Mouse (Mus musculus): ENCODE measurements around the gene Lrrc19. TPM values are rescaled to one million over a fixed set of nuclear protein-coding genes. Genes with fewer than 3 reads are reported as not detected.

The Lrrc19 gene
- polyA plus RNA-seq, 1 experiment from 2014 or later = 0.29 TPM

GRCm38 (mm10) chr4:94614627-94615006, 35.3 kb downstream of the Lrrc19 start:
- H3K27me3 ChIP-seq = no peaks in the 10 kb centered on the region
- H3K9ac ChIP-seq (replicated peaks) = peak overlapping the region; percentile 67
- peaks cover 19% of the 10 kb centered on the region for H3K4me1 ChIP-seq
- H3K36me3 ChIP-seq = no peaks in the 10 kb centered on the region
- peak overlapping the region; percentile 60 for H3K4me2 ChIP-seq (replicated peaks)
- peak overlapping the region; percentile 73 for H3K27ac ChIP-seq (replicated peaks)
- H3K9me3 ChIP-seq = no peaks in the 10 kb centered on the region
- under 1% methylated on average over 18 of the region's 18 CpGs for WGBS
- peak overlapping the region; percentile 74 for H3K4me3 ChIP-seq
- ATAC-seq (replicated peaks) = peak; percentile 78

- Histone ChIP-seq H3K4me2 (replicated peaks) (peak within 1 kb of the TSS; percentile 60), H3K4me3 (peak within 1 kb of the TSS; percentile 74)
- under 1% methylated on average over 29 of the region's 29 CpGs for WGBS
Measured at GRCm38 (mm10) chr4:94613972-94614626, 35.8 kb downstream of the Lrrc19 start, which contains the start of gene Ift74. Ift74 (plus strand) TSS chr4:94614491.

GRCm38 (mm10) chr4:94610339-94610738, 39.6 kb downstream of the Lrrc19 start:
- peaks cover 11% of the 10 kb centered on the region for H3K4me1 ChIP-seq

More at GRCm38 (mm10) chr4:94613972-94614626, 35.8 kb downstream of the Lrrc19 start, which contains the start of gene Ift74:
- H3K4me1 ChIP-seq = peaks cover 19% of the 10 kb centered on the region
- H3K9ac ChIP-seq (replicated peaks) = peak within 1 kb of the TSS; percentile 67
- H3K27ac ChIP-seq (replicated peaks) = peak within 1 kb of the TSS; percentile 73
- H3K36me3 ChIP-seq = no peaks in the 10 kb centered on the region
- no peaks in the 10 kb centered on the region for H3K9me3 ChIP-seq
- H3K27me3 ChIP-seq = no peaks in the 10 kb centered on the region
- peak; percentile 100 for ATAC-seq (replicated peaks)

GRCm38 (mm10) chr4:94605591-94605990, 44.4 kb downstream of the Lrrc19 start:
- Histone ChIP-seq H3K27ac (replicated peaks) (no peak overlapping the region), H3K9ac (replicated peaks) (no peak overlapping the region), H3K4me2 (replicated peaks) (no peak overlapping the region), H3K4me1 (peaks cover 26% of the 10 kb centered on the region), H3K36me3 (no peaks in the 10 kb centered on the region), H3K9me3 (no peaks in the 10 kb centered on the region), H3K27me3 (no peaks in the 10 kb centered on the region), H3K4me3 (no peak overlapping the region)
- ATAC-seq (replicated peaks) = no peak
- 89% methylated on average over 2 of the region's 2 CpGs for WGBS

More at GRCm38 (mm10) chr4:94610339-94610738, 39.6 kb downstream of the Lrrc19 start:
- H3K27me3 ChIP-seq = no peaks in the 10 kb centered on the region
- no peak overlapping the region for H3K9ac ChIP-seq (replicated peaks)
- no peaks in the 10 kb centered on the region for H3K36me3 ChIP-seq
- no peak overlapping the region for H3K4me2 ChIP-seq (replicated peaks)
- H3K27ac ChIP-seq (replicated peaks) = no peak overlapping the region
- 86% methylated on average over 3 of the region's 3 CpGs for WGBS
- H3K9me3 ChIP-seq = no peaks in the 10 kb centered on the region
- no peak overlapping the region for H3K4me3 ChIP-seq
- ATAC-seq (replicated peaks) = no peak

GRCm38 (mm10) chr4:94604452-94605019, 45.4 kb downstream of the Lrrc19 start:
- H3K4me3 ChIP-seq = peak overlapping the region; percentile 61; the same call in 1 of the 2 replicates
- no peak overlapping the region for H3K9ac ChIP-seq (replicated peaks)
- no peak overlapping the region for H3K27ac ChIP-seq (replicated peaks)
- no peaks in the 10 kb centered on the region for H3K9me3 ChIP-seq
- 91% methylated on average over 2 of the region's 2 CpGs for WGBS
- no peak overlapping the region for H3K4me2 ChIP-seq (replicated peaks)
- ATAC-seq (replicated peaks) = no peak
- H3K27me3 ChIP-seq = no peaks in the 10 kb centered on the region
- H3K4me1 ChIP-seq = peaks cover 28% of the 10 kb centered on the region
- no peaks in the 10 kb centered on the region for H3K36me3 ChIP-seq

GRCm38 (mm10) chr4:94603031-94603629, 46.8 kb downstream of the Lrrc19 start, which contains the start of gene Plaa:
Plaa (minus strand) TSS chr4:94603244.
- under 1% methylated on average over 61 of the region's 61 CpGs for WGBS
- H3K4me3 ChIP-seq = peak within 1 kb of the TSS; percentile 61

GRCm38 (mm10) chr4:94602496-94603030, 47.4 kb downstream of the Lrrc19 start:
- ATAC-seq (replicated peaks) = no peak
- Histone ChIP-seq H3K36me3 (no peaks in the 10 kb centered on the region), H3K27me3 (no peaks in the 10 kb centered on the region), H3K9me3 (no peaks in the 10 kb centered on the region), H3K4me1 (peaks cover 28% of the 10 kb centered on the region), H3K4me2 (replicated peaks) (peak overlapping the region; percentile 77), H3K27ac (replicated peaks) (peak overlapping the region; percentile 93), H3K9ac (replicated peaks) (peak overlapping the region; percentile 69), H3K4me3 (peak overlapping the region; percentile 61)
- WGBS = under 1% methylated on average over 33 of the region's 33 CpGs

More at GRCm38 (mm10) chr4:94603031-94603629, 46.8 kb downstream of the Lrrc19 start, which contains the start of gene Plaa:
- Histone ChIP-seq H3K4me1 (peaks cover 28% of the 10 kb centered on the region), H3K27ac (replicated peaks) (peak within 1 kb of the TSS; percentile 93), H3K9me3 (no peaks in the 10 kb centered on the region), H3K4me2 (replicated peaks) (peak within 1 kb of the TSS; percentile 77), H3K27me3 (no peaks in the 10 kb centered on the region), H3K36me3 (no peaks in the 10 kb centered on the region), H3K9ac (replicated peaks) (peak within 1 kb of the TSS; percentile 69)
- peak; percentile 100 for ATAC-seq (replicated peaks)

GRCm38 (mm10) chr4:94601395-94601794, 48.5 kb downstream of the Lrrc19 start:
- ATAC-seq (replicated peaks) = no peak
- Histone ChIP-seq H3K4me3 (peak overlapping the region; percentile 61; the same call in 1 of the 2 replicates), H3K27me3 (no peaks in the 10 kb centered on the region), H3K9ac (replicated peaks) (no peak overlapping the region), H3K4me1 (peaks cover 28% of the 10 kb centered on the region), H3K9me3 (no peaks in the 10 kb centered on the region), H3K36me3 (no peaks in the 10 kb centered on the region), H3K27ac (replicated peaks) (no peak overlapping the region), H3K4me2 (replicated peaks) (peak overlapping the region; percentile 77; the same call in 1 of the 2 replicates)
- 94% methylated on average over 4 of the region's 4 CpGs for WGBS

GRCm38 (mm10) chr4:94592709-94593108, 57.2 kb downstream of the Lrrc19 start:
- no peak for ATAC-seq (replicated peaks)
- Histone ChIP-seq H3K4me3 (no peak overlapping the region), H3K27me3 (no peaks in the 10 kb centered on the region), H3K9ac (replicated peaks) (no peak overlapping the region), H3K4me2 (replicated peaks) (no peak overlapping the region), H3K9me3 (no peaks in the 10 kb centered on the region), H3K36me3 (no peaks in the 10 kb centered on the region), H3K4me1 (peaks cover 9% of the 10 kb centered on the region; the same call in 1 of the 2 replicates), H3K27ac (replicated peaks) (no peak overlapping the region)

GRCm38 (mm10) chr4:94591765-94592381, 58.1 kb downstream of the Lrrc19 start:
- Histone ChIP-seq H3K4me1 (peaks cover 9% of the 10 kb centered on the region; the same call in 1 of the 2 replicates), H3K9ac (replicated peaks) (no peak overlapping the region), H3K4me2 (replicated peaks) (no peak overlapping the region), H3K27ac (replicated peaks) (no peak overlapping the region), H3K36me3 (no peaks in the 10 kb centered on the region), H3K9me3 (no peaks in the 10 kb centered on the region), H3K4me3 (no peak overlapping the region), H3K27me3 (no peaks in the 10 kb centered on the region)
- WGBS = 88% methylated on average over 4 of the region's 4 CpGs
- ATAC-seq (replicated peaks) = no peak
